Mouse (Mus musculus) thymus, adult 2 months (tissue): ENCODE measurements around the gene AC131692.1.

Experiments
- CTCF ChIP-seq: fragments of 200-500 bp; IDR thresholded peaks from 2 replicates; pipeline ENCODE4 v1.5.1; 2012; ENCODE audit warnings: mild to moderate bottlenecking, control low read depth, low read length, moderate library complexity, borderline replicate concordance; ENCODE audit not compliant: control insufficient read depth, poor library complexity, insufficient read depth; ENCODE audit errors: extremely low read depth
- POLR2A ChIP-seq: fragments of 200-500 bp; IDR thresholded peaks from 2 replicates; pipeline ENCODE4 v1.6.1; 2012; ENCODE audit warnings: mild to moderate bottlenecking, low read length, control low read depth, moderate library complexity; ENCODE audit not compliant: control insufficient read depth, poor library complexity, insufficient read depth; ENCODE audit errors: extremely low read depth

GRCm38 (mm10) chr19:6046294-6047153 lies 47.7 kb upstream of the AC131692.1 start, which contains the start of gene Syvn1:
- TF ChIP-seq CTCF = no peak
- TF ChIP-seq POLR2A = peak; percentile 90
